In the genomic region with DNA sequence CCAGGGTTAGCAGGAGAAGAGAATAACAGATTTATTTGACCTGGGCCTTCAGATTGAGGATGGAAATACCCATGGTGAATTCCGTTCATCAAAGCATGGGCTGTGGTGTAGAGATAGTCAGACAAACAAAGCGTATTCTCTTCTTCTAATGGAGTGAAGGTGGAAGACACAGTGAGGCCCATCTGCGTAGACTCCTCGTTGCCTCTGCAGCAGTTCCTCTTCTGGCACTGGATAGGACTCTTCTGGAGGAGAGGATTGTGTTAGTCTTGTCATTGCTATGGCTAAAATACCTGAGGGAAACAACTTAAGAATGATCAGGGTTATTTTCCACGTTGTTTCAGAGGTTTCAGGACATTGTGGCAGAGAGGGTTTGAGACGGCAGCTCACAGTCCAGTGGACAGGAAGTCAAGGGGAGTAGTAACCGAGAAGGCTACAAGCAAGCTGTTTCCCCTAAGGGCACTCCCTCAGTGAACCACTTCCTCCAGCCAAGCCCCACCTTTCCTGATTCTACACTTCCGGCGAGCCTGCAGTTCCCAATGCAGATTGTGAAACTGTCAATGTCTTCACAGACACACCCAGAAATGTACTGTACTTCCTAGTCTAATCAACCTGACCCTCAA, we compare ENCODE assay signal across 7 mouse cellular contexts. TPM values are rescaled to one million over a fixed set of nuclear protein-coding genes. Genes with fewer than 3 reads are reported as not detected.
DNase-seq lines count a peak whose midpoint lies in the region; ATAC-seq and TF ChIP-seq lines count a peak whose summit lies in the region.

No protein-coding gene starts in this region.

- peak; percentile 72 for DNase-seq in CD4-positive, CD25-positive, alpha-beta regulatory T cell, adult 2 months (ENCODE audit: low read depth, low spot score)
- no peak for DNase-seq in ES-E14 (ENCODE audit: low read depth, low spot score)
- peak; percentile 59 to 64 for DNase-seq in heart, postnatal 10 days
- DNase-seq in spleen, adult 18-20 months: peak; percentile 58 to 67
- no peak for DNase-seq in cerebellum, adult 11-12 months
- DNase-seq in left cerebral cortex, postnatal 36 days (ENCODE audit: low spot score in 2 of 2): no peak

- in situ Hi-C loops in ES-E14 (cut with MboI; ENCODE audit: low sequenced_read_pairs in 2 of 2, unreplicated experiment in 2 of 2): no loop called here

- H3K4me1 ChIP-seq in ES-E14 (ENCODE audit: control insufficient read depth in 2 of 2, insufficient read depth in 2 of 2, low read length in 2 of 2, poor library complexity in 1 of 2): peaks cover 0 to 2% of the 10 kb centered on the region in 2 experiments; a peak in 1 of 4 replicates
- peaks cover 22% of the 10 kb centered on the region for H3K4me1 ChIP-seq in liver, embryonic 12.5 days

- peaks cover 10% of the 10 kb centered on the region for H3K36me3 ChIP-seq in ES-E14 (ENCODE audit: control insufficient read depth, insufficient read depth, low read length, poor library complexity, severe bottlenecking)
- peaks cover 59% of the 10 kb centered on the region for H3K36me3 ChIP-seq in liver, embryonic 12.5 days

- H3K4me2 ChIP-seq in liver, embryonic 12.5 days: peak overlapping the region; percentile 37

- H3K27me3 ChIP-seq in liver, embryonic 12.5 days (replicated peaks): no peaks in the 10 kb centered on the region

- H3K27ac ChIP-seq in ES-E14 (ENCODE audit: insufficient read depth, low read depth, low read length, poor library complexity, severe bottlenecking): peak overlapping the region; percentile 15; the same call in 1 of the 2 replicates
- H3K27ac ChIP-seq in liver, embryonic 12.5 days: peak overlapping the region; percentile 43; the same call in 1 of the 2 replicates

- peak; percentile 66 for ATAC-seq in liver, embryonic 12.5 days

- H3K9ac ChIP-seq in ES-E14 (ENCODE audit: insufficient read depth, low read depth, low read length, poor library complexity, severe bottlenecking): peak overlapping the region; percentile 4; the same call in 1 of the 2 replicates
- no peak overlapping the region; the same call in 1 of the 2 replicates for H3K9ac ChIP-seq in liver, embryonic 12.5 days

- no peaks in the 10 kb centered on the region for H3K9me3 ChIP-seq in ES-E14 (ENCODE audit: control insufficient read depth, insufficient read depth, low read depth, low read length)
- H3K9me3 ChIP-seq in liver, embryonic 12.5 days (replicated peaks): no peaks in the 10 kb centered on the region

- intact Hi-C loops in heart, postnatal 10 days (cut with DNase I): no loop called here
- intact Hi-C loops in left cerebral cortex, postnatal 36 days (cut with DNase I): no loop called here

- H3K4me3 ChIP-seq in ES-E14 (ENCODE audit: insufficient read depth in 1 of 2, low read depth in 1 of 2, low read length in 2 of 2, poor library complexity in 1 of 2, severe bottlenecking in 1 of 2): no peak overlapping the region
- H3K4me3 ChIP-seq in liver, embryonic 12.5 days: no peak overlapping the region

- 25% methylated on average over 9 of the region's 9 CpGs for WGBS in liver, embryonic 12.5 days (ENCODE audit: insufficient replicate concordance)

TF ChIP-seq in ES-E14, 5 proteins besides CTCF, POLR2A, EP300 and RAD21:
- TF ChIP-seq CHD2 (IDR thresholded peaks at IDR 0.05; ENCODE audit: low read depth, low read length): no peak
- no peak for TF ChIP-seq ZNF384 (IDR thresholded peaks at IDR 0.05; ENCODE audit: low read depth, low read length)
- no peak for TF ChIP-seq HCFC1 (IDR thresholded peaks at IDR 0.05; ENCODE audit: borderline replicate concordance, insufficient read depth, low read length)
- no peak for TF ChIP-seq ZC3H11A (IDR thresholded peaks at IDR 0.05; ENCODE audit: borderline replicate concordance, low read depth, low read length)
- no peak for TF ChIP-seq MAFK (IDR thresholded peaks at IDR 0.05; ENCODE audit: insufficient read depth, low read depth, low read length)

RNA-seq across cellular contexts. Expression of a gene that starts 10.8 kb away (rescaled TPM):
- total RNA-seq in ES-E14 (2012; rRNA removed): 1.1 TPM in 1 of 2 replicates, not detected in the other
- not detected for total RNA-seq in heart, postnatal 10 days (2021)
- polyA plus RNA-seq in liver, embryonic 12.5 days (2016; fragmentation: Nextera tagmentation; extraction: Ambion mirVana): 0.81 and 1.2 TPM in 2 replicates
- 1 to 10 TPM in 1 of 2 experiments, not detected in 1; 1.2 TPM for total RNA-seq in left cerebral cortex, postnatal 36 days (2021)

RNA-seq across cellular contexts. Expression of a gene that starts 10.9 kb away (rescaled TPM):
- 8.7 and 10.7 TPM in 2 replicates for total RNA-seq in ES-E14 (2012; rRNA removed)
- 10 to 100 TPM; 11.3 to 12.7 TPM for total RNA-seq in heart, postnatal 10 days (2021)
- 3.0 and 3.2 TPM in 2 replicates for polyA plus RNA-seq in liver, embryonic 12.5 days (2016; fragmentation: Nextera tagmentation; extraction: Ambion mirVana)
- 10 to 100 TPM; 23.1 to 26.8 TPM for total RNA-seq in left cerebral cortex, postnatal 36 days (2021)

RNA-seq across cellular contexts. Expression of a gene that starts 13.2 kb away (rescaled TPM):
- 1.5 and 1.7 TPM in 2 replicates for total RNA-seq in ES-E14 (2012; rRNA removed)
- total RNA-seq in heart, postnatal 10 days (2021): 1 to 10 TPM; 3.6 to 4.6 TPM
- polyA plus RNA-seq in liver, embryonic 12.5 days (2016; fragmentation: Nextera tagmentation; extraction: Ambion mirVana): 3.1 and 3.9 TPM in 2 replicates
- 10 to 100 TPM; 10.1 to 11.1 TPM for total RNA-seq in left cerebral cortex, postnatal 36 days (2021)

RNA-seq across cellular contexts. Expression of a gene that starts 13.3 kb away (rescaled TPM):
- total RNA-seq in ES-E14 (2012; rRNA removed): 10.3 and 12.6 TPM in 2 replicates
- 10 to 100 TPM in 1 of 2 experiments, 1 to 10 TPM in 1; 9.4 to 11.3 TPM for total RNA-seq in heart, postnatal 10 days (2021)
- 12.4 and 12.5 TPM in 2 replicates for polyA plus RNA-seq in liver, embryonic 12.5 days (2016; fragmentation: Nextera tagmentation; extraction: Ambion mirVana)
- total RNA-seq in left cerebral cortex, postnatal 36 days (2021): 10 to 100 TPM; 26.0 to 33.4 TPM

RNA-seq across cellular contexts. Expression of a gene that starts 23.1 kb away (rescaled TPM):
- total RNA-seq in ES-E14 (2012; rRNA removed): 16.8 and 17.4 TPM in 2 replicates
- total RNA-seq in heart, postnatal 10 days (2021): 10 to 100 TPM; 56.6 to 58.7 TPM
- 28.1 and 30.3 TPM in 2 replicates for polyA plus RNA-seq in liver, embryonic 12.5 days (2016; fragmentation: Nextera tagmentation; extraction: Ambion mirVana)
- total RNA-seq in left cerebral cortex, postnatal 36 days (2021): 100 to 1,000 TPM; 124 TPM

Comparison
In these comparisons a context has a peak if more than half of its experiments do, and no peak if none do; other contexts are left out.
1. DNase-seq: peak in CD4-positive, CD25-positive, alpha-beta regulatory T cell, adult 2 months (single experiment), heart, postnatal 10 days (2 of 2) and spleen, adult 18-20 months (2 of 2); none in ES-E14 (single experiment), cerebellum, adult 11-12 months (single experiment) and left cerebral cortex, postnatal 36 days (0 of 2).